Mouse (Mus musculus): ENCODE measurements around the gene Rsad1.

Gene Rsad1

DNA sequence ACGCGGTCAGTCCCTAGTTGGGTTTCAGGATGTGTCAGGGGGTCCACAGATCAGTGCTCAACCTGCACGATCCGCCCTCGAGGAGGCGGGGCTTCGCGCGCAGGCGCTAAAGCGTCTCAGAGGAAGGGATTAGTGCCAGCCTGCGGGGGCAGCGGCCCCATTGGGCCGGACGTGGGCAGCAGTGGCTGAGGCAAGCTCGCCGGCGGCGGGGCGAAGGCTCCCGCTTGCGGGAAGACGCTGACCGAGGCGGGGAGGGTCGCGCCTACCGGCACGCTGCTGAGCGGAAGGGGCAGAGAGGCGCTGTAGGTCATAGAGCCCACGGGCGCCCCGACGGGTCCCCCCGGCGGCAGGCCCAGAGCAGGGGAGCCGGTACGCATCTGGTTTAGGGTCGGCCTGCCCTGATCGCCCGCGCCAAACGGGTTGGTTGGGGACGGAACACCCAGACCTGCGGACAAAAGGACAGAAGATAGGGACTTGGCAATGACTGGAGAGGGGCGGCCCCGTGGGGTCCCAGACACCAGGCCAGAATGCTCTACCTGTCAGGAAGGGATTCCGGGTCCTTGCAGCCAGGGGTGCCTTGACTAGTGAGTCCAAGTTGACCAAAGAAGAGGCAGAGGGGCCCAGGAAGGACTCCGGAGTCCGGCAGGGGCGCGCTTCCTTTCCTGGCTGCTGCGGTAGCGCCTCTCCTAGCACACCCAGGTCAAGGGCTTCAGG lies 57.9 kb downstream of the Rsad1 start:
- DNase-seq: no peak

Data from kidney, adult 8-10 months (tissue).